Mouse (Mus musculus) liver, embryonic 14.5 days (tissue): ENCODE data around the gene Sec14l3.

Experiments used
- CTCF ChIP-seq: IDR thresholded peaks from 2 replicates; pipeline ENCODE4 v1.5.1; 2016; ENCODE audit warnings: antibody characterized with exemption, low read depth, control low read depth
- EP300 ChIP-seq: IDR thresholded peaks from 2 replicates; pipeline ENCODE4 v1.6.1; 2016; ENCODE audit warnings: antibody characterized with exemption, low read depth

- TF ChIP-seq CTCF: no peak
- no peak for TF ChIP-seq EP300
Measured at GRCm38 (mm10) chr11:4108691-4109090, 44.0 kb downstream of the Sec14l3 start.
